Mouse (Mus musculus): Measurements from ENCODE around the gene Dstn. TPM values are rescaled to one million over a fixed set of nuclear protein-coding genes. Genes with fewer than 3 reads are reported as not detected.

The Dstn gene
- total RNA-seq, 2 experiments from 2014 or later, result 21.0 to 27.2 TPM

DNA sequence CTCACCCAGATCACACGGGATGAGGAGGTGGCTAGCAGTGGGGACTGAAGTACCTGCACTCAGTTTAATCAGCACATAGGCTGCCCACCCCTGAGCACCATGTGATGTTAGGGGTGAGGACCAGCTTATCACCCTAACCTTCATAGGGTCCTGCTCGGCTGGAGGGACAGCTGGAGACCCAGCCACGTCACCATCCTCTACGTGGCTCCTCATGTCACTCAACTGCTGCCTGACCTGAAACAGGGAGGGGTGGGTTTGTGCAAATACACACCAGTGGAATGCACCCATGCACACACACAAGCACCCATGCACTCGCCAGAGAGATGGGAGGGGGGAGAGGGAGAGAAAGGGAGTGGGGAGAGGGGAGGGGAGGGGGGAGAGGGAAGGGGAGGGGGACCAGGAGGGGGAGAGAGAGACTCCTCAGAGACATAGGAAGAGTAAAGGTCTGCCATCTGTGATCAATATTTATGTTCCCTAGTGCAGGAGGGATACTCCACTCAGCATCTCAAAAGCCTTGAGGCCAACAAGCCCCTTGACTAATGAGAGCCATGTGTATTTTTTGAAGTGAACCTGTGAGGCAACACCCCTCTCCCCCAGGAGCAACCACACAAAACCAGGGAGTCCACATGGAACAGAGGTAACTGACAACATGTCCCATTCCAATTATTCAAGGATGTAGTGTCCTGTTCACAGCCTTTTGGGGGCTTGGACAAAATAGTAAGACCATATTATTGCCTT is 35.3 kb downstream of the Dstn start:
- intact Hi-C loops (cut with DNase I), result no loop called here

DNA sequence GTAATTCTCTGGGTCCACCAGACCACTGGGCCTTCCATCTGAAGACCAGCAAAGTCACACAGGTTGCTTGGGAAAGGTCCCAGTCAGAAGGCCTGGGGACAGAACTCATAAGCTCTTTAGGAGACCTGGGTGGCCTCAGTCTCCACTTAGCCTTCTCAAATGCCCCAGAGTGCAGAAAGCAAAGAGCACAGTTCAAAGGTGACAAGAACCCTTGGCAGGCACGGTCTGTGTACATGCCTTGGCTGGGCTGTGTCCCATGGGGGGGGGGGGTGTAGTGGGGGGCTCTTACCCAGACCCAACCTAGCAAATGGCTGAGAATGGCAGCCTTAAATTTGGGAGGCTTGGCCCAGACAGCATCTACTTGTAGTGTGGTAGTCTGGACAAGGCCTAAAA is 35.9 kb downstream of the Dstn start:
- intact Hi-C loops (cut with DNase I), result no loop called here
- no peak for DNase-seq

More for the DNA sequence above, 35.3 kb downstream of the Dstn start:
- DNase-seq, result peak in 1 of 2 experiments; percentile 10

DNA sequence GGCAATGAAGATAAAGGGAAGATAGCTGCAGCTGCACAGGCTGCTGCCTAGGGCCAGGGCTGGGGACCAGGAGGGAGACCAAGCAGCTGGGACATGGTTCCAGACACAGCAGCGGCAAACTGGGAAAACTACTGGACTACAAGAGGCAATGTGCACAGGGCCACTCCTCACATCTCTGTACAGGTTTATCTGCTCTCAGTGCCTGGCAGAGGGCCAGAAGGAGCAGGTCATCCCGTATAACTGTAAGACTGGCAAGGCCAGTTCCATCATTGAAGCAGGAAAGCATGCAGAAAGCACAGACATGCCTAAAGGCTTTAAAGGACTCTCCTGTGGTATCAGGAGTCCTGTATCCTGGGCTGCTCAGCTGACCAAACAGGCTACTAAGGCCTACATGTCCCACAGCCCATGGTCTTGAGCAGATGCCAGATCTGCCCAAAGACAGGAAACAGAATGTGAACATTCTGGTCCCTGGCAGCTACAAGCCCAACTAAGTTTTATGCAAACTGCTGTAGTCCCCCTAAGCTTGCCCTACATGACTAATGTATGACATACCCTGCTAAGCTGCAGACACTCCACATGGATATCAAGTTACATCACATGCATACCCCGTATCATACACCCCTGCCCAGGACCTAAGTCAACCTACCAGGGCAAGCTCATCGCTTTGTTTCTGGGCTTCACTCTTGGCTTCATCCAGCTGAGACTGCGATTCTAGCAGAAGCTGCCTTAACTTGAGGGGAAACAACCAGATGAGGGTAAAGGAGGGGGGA is 36.6 kb downstream of the Dstn start:
- intact Hi-C loops (cut with DNase I), result no loop called here
- DNase-seq, result peak in 1 of 2 experiments; percentile 3

DNA sequence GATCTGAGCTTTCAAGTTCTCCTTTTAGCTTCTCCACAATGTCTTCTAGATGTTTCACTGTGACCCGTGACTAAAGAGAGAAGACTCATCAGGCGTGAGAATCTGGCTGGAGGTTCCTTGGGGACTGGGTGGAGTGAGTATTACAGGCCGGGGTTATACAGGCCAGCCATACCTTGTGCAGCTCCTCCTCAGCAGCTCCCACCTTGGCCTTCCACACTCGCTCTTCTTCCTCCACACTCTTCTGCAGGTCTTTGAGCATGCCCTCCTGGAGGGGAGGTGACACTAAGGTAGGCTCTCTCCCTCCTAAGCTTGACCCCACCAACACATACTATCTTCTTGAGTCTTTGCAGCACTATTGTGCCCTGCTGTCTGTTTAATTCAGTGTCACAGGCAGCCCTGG is 38.8 kb downstream of the Dstn start:
- DNase-seq, result no peak
- intact Hi-C loops (cut with DNase I), result no loop called here

DNA sequence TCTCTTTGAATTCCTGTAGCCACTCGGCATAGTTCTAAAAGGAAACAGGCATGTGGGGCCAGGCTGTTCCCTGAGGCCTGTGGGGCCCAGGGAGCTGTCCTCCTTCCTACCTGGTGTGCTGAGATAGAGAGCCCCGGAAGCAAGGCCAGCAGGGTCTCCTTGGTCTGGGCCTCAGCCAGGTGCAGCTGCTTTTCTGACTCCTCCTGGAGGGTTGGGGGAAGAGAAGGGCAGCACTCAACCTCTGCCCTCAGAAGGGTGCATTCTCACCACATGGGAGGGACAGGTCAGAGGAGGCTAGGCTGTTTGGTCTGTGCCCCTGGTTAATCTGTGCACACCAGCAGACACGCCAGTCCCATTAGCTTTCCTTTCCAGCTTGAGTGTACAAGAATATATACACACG is 39.9 kb downstream of the Dstn start:
- DNase-seq, result peak in 1 of 2 experiments; percentile 5
- intact Hi-C loops (cut with DNase I), result no loop called here

DNA sequence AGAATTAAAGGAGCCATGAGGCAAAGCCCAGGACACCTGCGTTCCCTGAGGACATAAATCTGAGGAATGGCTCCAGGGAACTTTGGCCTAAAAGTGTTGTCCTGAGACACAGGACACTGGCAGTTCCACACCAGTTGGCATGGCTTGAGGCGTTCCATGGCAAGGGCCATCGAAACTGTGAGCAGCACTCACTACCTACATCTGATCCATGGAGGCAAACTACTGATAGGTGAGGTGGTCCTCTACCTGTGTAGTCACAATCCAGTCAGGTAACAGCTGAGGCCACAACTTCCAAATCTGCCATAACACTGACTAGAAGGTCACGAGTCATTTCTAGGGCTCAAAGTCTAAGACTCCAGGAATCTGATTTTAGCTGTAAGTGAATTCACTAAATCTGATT is 40.6 kb downstream of the Dstn start:
- intact Hi-C loops (cut with DNase I), result no loop called here
- DNase-seq, result peak in 1 of 2 experiments; percentile 6

DNA sequence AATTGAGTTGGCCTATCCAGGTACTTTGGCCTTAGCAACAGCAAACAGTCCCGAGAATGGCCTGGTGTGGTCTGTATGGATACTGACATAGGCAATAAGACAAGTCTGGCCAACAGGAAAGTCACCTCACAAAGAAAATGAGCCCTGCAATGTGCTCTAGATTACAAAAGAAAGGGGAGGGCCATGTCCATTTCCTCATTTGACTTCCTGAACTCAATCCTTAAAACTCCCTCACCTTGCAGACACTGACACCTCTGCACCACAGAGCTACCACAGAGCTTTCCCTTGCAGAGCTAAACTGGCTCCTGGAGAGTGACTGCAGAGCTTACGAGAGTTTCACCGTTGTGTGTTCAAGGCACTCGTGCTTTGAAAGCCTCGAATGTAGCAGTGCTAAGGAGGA is 47.1 kb downstream of the Dstn start:
- intact Hi-C loops (cut with DNase I), result no loop called here
- DNase-seq, result no peak

DNA sequence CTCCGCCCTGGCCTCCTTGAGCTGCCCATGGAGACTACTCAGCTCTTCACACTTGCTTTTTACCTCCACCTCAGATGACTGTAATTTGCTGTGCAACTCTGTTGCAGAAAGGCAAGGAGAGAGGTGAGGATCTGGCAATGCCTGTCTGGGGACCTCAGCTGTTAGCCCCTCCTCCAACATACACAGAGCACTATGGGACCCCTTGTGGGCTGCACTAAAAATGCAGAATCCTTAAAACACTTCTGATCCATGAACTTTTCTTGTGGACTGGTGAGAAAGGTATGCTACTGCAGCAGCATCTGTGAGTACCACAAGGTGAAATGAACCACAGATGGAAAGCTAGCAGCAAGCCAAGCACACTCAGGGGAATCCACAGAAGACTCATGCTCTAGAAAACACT is 48.2 kb downstream of the Dstn start:
- no peak for DNase-seq
- intact Hi-C loops (cut with DNase I), result no loop called here

DNA sequence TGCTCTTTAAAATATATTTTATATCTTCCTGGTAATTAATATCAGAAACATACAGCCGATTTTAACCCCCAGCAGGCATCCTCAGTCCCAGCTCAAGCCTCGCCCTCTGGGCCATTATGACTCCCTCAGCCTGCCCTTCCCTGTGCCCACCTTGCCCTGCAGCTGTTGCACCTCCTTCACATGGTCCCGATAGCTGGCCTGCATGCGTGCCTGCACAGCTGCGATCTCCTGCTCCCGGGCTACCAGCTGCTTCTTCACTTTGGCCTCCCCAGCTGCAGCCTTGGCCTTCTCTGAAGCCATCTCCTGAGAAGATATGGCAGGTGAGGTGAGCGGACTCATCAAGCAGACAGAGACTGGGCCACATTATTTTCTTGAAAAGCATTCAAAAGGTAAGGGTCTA is 54.1 kb downstream of the Dstn start:
- no peak for DNase-seq
- intact Hi-C loops (cut with DNase I), result loop anchor here (5.0 kb wide), 1 partner anchor 52 kb away; the partner anchor contains the start of gene Dstn

DNA sequence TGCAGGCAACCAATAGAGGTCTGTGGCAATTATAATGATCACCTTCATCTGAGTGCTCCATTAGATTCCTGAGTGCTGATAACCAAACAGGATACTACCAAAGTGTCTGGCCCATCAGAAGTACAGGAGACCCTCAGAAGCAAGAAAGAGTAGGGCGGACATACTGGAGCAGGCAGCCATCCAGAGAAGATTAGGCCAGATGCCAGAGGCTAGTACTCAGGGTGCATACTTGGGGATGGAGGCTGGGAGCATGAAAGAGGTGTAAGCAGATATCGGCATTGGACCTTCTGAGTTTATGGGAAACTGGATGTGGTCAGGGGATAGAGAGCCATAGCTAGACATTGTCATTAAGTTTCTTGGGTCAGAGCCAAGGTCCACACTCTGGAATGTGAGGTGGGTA is 55.7 kb downstream of the Dstn start:
- no peak for DNase-seq
- intact Hi-C loops (cut with DNase I), result no loop called here

DNA sequence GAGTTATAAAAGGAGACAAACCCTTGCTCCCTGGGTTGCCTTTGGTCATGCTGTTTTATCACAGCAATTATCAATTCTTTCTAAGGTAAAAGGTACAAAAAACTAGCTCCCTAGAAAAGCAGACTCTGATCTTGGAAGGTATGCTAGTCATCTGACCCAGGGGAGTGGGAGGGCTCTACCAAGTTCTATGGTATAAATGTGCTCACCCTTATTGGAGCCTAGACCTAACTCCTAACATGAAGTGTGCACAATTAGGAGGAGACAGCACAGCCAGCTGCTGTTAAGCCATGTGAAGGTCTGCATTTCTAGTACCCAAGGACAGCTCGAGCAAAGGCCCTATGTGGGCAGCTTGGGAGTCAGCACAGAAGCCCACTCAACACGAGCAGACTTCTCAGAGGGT is 56.8 kb downstream of the Dstn start:
- no peak for DNase-seq
- intact Hi-C loops (cut with DNase I), result no loop called here

DNA sequence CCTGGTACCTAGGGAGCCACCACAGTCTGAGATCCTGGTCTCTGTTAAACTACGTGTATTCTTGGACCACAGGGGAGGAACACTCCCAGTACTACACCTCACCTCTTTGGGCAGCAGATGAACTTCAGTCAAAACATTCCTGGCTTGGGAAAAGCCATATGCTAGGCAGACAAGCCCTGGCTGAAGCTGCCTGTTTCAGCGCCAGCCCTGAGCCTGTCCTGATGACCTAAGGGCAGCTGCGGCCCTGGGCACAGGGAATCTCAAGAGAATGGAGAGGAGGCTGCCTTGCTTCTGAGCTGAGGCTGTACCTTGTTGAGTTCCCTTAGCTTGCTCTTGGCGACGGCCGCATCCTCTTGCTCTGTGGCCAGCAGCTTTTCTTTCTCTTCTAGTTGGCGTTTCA is 58.0 kb downstream of the Dstn start:
- peak in 1 of 2 experiments; percentile 8 for DNase-seq
- intact Hi-C loops (cut with DNase I), result no loop called here

DNA sequence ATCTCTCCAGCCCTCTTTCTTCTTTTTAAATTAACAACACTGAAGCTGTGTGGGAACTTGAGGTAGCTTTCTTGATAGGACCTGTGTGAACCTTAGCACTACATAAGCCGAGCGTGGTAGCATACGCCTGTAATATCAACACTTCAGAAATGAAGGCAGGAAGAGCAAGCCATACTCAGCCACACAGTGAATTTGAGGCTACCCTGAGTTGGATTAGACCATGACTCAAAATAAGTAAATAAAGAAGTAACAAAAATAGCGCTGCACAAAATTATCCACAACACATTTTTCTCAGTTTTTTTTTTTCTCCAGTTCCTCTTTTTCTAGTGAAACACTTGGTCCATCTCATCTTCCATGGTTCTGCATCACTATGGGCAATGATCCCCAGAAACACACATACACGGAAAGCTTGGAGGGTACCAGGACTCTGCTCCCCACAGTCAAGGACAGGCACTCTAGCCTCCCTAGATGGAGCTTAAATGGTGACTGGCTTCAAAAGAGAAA is 60.1 kb downstream of the Dstn start:
- peak in 1 of 2 experiments; percentile 1 for DNase-seq
- intact Hi-C loops (cut with DNase I), result loop anchor here (2.0 kb wide), 1 partner anchor 136 kb away; no protein-coding TSS in a partner anchor

DNA sequence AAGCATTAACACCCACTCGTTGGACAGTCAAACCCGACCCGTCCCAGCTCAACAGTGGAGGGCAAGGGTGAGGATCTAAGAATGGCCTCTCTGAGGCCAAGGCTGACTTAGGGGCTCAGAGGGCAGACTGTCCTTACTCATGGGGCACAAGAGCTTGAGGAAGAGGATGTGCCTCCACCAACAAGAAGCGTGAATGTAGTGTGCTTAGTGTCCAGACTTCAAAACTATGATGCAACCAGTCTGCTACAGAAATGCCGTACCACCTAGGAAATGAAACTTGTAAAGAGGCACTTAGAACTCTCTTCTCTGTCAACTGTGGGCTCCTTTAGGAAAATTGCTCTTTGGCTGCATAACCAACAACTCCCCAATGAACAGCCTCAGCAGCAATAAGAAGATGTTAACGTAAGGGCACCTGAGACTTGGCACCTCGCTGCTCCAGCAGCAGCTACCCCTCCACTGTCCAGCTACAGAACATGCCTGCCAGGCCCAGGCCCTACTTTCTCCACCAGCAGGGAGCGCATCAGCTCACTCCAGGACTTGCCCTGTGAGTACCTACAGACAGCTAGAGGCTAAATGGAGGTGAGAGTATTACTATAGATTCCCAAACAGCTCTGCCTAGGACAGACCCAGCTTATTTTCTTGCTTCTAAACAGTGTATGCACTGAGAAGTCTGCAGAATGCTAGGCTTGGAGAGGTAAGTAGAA is 63.5 kb downstream of the Dstn start:
- intact Hi-C loops (cut with DNase I), result no loop called here
- DNase-seq, result no peak

DNA sequence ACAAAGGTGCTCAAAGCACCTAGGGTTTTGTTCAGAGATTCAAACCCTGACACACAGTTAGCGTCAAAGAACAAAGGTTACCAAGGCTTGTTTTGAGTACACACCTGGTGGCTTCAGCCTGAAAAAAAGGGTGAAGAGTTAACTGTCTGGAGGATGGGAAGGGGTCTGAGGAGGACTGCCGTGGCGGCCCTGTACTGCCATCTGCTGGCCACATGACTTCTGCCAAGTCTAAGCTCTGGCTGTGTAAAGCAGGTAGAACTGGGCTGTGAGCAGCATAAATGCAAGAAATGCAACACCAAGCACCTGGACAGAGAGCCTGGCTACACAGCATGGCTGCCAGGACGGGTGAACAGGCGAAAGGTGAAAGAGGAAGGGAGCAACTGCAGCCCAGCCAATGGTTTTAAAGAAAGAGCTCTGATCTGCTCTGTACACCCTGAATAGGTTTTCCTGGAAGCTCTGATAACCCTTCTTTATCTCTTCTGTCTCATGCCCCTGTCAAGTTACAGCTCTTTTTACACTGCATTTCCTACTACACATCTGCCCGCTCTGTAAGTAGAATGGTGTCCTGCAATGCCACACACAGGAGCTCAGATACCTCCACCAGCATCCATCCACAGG is 65.8 kb downstream of the Dstn start:
- intact Hi-C loops (cut with DNase I), result loop anchor here (1.0 kb wide), 1 partner anchor 114 kb away; no protein-coding TSS in a partner anchor
- peak; percentile 29 to 46 for DNase-seq

DNA sequence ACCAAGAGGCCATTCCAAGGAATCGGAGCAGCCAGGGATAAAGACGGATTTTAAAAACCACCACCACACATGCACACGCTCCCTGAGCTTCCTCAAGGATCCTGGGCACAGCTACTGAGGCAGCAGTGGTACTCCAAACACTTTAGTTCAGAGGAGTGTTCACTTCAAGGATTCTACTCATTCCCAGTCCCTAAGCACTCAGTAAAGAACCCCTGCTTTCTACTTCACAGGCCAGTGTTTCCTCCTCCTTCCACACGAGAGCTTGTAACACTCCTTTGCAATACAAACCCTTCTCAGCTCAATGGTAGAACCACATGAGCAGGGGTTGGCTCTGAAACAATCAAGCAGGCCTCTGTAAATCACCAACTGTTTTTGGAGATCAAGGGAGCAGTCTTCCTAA is 67.0 kb downstream of the Dstn start:
- no peak for DNase-seq
- intact Hi-C loops (cut with DNase I), result no loop called here

DNA sequence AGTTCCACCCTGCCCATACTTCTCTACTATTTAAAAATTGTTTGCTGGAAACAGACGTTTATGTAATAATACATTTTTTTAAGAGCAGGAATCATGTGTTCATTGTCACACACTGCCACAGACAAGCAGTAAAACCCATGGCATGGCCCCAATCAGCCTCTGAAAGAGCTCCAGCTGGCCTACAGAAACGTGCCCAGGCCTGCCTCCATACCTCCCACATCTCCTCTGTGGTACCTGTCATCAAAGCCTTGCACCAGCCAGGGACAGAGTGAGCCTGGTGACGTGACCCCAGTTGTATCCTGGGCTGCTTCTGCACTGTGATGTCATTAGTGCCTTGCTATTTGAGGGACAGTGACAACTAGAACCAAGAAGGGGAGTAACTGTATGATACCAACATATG is 67.8 kb downstream of the Dstn start:
- no peak for DNase-seq
- intact Hi-C loops (cut with DNase I), result no loop called here

DNA sequence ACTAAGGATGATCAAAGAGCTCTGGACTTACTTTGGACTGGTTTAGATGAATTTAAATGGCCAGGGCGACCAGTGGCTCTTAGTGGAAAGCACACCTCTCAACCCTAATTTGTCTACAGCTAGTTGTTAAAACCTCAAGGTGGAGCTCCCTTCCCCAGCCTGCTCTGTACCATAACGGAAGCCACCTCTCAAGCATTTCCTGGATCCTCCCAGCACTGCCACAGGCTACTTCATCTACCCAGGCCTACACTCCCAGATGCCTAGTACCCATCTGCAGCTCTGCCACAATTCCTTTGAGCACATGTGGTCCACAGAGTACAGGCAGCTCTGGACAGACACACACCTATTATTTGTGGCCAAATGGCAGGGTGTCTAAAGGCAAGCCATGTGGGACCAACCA is 68.4 kb downstream of the Dstn start:
- DNase-seq, result no peak
- intact Hi-C loops (cut with DNase I), result no loop called here

DNA sequence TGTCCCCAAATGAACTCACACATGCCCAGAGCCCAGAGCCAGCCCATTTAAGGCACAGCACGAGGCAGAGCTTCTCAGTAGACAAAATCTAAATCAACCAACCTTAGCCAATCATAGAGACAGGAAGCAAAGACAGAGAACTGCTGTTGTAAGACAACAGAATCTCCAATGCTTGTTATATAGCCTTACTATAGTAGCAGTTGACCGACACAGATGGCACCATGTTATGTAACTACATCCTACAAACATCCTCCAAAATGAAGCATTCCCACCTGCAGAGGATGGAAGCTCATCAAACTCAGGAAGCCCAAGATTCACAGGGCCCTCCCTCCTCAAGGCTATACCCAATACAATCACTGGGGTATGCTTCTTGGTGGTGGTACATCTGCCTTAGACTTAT is 72.4 kb downstream of the Dstn start:
- intact Hi-C loops (cut with DNase I), result no loop called here
- no peak for DNase-seq

DNA sequence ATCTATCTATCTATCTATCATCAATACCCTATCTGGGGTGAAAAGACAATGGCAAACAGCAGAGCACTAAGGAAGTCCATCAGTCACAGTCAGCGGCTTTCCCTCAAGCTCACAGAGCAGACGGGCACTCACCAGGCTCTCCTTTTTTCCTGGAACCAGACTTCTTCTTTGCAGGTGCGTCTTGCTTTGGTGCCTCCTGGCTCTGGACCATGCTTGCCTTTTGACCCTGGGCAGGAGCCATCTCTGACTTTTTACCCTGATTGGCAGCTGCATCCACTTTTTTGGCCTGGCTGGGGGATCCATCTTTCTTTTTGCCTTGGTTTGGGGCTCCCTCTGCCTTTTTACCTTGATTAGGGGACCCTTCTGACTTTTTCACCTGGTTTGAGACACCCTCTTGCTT is 72.9 kb downstream of the Dstn start:
- DNase-seq, result no peak
- intact Hi-C loops (cut with DNase I), result no loop called here

DNA sequence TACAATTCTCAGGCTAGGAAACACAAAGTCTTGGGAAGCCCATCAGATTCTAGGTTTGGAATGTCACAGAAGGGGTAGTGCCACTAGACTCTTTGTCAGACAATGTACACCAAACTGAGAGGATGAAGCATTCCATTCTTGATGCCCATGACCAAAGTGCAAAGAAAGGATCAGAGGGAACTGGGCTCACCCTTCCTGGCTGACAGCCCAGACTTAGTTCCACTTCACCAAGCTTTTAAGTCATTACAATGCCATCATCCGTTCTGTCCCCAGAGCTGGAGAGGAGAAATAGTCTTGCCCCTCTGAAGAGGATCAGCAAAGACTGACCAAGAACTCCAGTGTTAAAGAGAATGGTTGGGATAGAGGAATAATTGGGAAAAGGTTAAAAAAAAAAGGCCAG is 75.9 kb downstream of the Dstn start:
- intact Hi-C loops (cut with DNase I), result no loop called here
- DNase-seq, result no peak
